Mouse (Mus musculus) lung, adult 18-20 months (tissue): ENCODE data around the gene Csf2rb2.

Experiments
- DNase-seq, 2 experiments: peaks; one replicate each; pipeline ENCODE4 v3.0.0; 2022; ENCODE audit warnings: mixed read lengths in 2 of 2

Csf2rb2 gene

DNA sequence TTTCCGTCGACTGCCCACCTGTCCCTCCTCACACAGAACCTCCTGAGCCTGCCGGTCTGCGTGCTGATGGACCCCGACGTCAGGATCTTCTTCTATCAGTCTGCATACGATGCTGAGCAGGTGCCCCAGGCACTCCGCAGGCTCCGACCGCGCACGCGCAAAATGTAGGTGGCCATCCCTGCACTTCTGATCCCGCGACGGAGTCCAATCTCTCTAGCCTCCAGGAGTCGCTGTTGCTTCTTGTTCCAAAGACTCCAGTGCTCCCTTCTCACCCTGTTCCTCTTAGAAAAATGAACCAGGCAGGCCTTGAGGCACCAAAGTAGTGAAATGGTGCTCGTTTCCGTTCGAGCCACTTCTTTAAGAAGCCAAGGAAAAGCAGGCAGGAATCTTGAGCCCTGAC is 50.8 kb downstream of the Csf2rb2 start:
- DNase-seq, result no peak

DNA sequence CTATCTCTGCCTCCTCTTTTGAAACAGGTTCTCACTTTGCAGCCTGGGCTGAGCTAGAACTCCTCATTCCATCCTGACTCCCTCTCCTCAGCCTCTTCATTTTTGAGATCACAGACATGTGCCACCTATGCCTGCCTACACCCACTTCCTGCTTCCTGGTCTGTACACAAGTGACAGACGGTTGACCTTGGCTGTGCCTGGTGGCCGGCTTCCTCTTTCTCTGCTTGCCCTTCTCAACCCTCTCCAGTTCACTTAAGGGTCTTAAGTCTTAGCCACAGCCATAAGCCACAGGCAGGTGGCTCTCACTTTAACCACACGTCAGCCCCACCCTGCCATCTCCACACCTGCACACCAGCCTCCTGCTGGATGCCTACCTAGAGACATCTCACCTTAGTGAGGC is 57.1 kb downstream of the Csf2rb2 start:
- DNase-seq, result peak; percentile 42 to 50

DNA sequence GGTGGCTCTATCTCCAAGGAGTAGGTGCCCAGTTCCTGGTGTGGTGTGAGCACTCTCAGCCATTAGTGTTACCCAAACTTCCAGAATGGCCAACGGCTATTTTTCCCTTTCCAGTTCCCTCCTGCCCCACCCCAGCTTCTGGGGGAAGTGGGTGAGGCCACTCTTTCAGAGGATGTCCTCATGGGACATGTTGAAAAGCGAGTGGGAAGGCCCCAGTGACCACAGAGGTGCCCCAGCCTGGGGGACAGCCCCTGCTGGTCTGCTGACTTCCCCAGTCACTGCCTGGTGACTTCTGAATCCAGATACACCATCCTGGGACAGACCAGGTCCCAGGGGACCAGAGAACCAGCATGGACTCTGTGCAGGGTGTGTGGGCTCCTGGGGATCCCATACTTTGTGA is 57.9 kb downstream of the Csf2rb2 start:
- DNase-seq, result peak; percentile 51 to 60

DNA sequence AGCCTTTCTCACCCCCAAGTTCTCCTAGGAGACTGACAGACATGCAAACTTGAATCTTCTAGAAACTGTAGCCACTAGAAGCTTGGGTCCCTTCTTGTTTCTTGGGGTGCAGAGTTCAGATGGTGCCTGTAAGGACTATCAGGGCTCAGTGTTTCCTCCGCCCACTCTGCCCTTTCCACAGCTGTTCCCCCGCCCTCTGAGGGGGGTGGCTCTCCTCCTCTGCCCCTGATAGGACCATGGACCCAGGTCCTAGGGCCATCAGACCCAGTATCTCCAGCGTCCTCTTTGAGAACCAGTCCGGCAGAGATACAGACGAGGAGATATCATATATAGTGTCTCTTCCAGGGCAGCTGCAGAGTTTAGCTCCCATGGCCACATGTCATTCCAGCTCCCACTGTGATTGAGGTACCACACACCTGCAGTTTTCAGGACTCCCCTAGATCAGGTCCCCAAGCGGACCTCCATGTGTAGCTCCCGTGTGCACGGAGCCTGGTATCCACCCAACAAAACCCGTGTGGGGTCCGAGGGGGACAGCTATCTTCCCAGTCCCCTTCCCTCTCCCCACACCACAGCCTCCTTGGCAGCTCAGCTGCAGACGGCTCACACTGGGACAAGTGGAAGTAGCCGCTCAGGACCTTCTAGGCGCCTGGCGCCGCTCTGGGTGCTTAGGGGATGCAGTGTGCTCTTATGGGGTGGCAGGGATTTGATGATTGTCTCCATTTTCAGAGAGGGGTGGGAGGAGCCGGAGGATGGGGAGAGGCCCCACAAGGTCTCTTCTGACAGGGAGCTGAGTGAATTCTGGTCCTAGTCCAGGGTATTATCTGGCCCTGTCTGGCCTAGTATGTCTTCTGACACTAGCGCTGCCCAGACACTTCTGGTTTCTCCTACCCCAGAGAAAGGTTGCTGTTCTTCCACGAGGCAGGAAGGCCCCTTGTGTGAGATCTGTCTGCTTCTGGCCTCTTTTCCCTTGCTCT is 59.1 kb downstream of the Csf2rb2 start:
- DNase-seq, result peak in 1 of 2 experiments; percentile 24

DNA sequence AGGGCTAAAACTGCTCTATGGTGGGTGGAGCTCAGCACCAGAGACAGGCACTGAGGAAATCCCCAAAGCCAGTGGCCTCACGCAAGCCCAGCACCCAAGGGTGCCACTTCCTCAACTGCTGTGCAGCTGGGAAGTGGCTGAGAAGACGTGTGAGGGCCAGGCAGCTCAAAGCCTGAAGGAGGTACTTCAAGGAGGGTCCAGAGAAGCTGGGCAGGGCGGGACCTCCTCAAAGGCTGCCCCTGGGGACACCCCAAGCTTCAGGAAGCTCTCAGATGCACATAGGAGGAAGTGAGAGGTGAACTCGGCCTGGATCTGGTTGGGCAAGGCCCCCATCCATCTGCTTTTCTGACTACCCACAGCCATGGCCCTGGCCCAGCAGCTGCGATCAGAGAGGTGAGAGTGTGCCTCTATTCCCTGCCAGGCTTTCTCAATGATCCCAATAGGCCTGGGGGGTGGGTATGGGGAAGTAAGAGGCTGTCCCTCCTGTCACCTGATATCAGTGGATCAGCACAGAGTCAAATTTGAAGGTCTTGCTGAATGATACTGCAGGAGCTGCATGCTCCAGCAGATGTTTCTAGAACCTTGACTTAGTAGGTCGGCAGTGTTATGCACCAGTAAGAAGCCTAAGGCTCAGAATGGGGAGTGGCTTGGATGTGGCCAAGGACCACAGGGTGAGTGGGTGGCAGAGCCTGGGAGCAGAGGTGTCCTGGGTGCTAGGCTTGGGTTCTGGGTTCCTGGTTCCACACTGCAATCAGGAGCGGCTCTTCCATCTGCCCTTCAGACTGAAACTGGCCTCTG is 60.6 kb downstream of the Csf2rb2 start, which contains the start of gene Ncf4:
Gene Ncf4 (plus strand): TSS at position 107 of the 798 bp plus-strand sequence.
- peak; percentile 59 to 74 for DNase-seq

DNA sequence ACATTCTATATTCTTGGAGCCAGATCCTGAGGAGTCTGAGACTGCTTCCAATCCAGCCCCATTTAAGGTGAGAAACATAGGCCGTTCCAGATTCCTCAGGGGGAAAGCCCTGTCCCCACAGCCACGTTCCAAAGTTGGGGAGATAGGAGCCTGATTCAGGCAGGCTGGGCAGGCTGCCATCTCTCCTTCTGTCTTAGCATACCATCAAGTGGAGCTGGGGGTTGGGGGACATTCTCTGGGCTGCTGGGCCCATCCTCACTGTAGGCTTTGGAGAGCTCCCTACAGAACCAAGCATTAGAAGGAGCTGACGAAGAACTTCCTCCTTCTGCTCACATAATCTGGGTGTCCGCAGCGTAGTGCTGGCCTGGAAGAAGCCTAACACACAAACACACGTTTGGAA is 61.7 kb downstream of the Csf2rb2 start:
- no peak for DNase-seq

DNA sequence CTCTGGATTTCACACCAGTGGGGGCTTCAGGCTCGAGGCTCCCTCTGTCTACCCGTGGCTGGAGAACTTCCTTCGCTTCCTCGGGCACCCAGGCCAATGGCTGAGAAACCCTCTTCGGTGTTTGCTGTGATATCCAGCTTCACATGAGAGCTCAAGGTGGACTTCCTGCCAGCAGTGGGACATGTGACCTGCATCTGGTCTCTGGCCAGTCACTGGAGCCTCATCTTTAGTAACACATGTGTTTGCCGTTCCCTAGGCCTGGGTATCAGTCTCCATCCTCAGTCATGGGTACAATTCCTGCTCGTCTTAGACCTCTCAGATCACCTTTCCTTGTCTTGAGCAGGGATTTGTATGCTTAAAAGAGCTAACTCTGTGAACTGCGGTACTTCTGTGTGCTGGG is 62.5 kb downstream of the Csf2rb2 start:
- DNase-seq, result no peak

DNA sequence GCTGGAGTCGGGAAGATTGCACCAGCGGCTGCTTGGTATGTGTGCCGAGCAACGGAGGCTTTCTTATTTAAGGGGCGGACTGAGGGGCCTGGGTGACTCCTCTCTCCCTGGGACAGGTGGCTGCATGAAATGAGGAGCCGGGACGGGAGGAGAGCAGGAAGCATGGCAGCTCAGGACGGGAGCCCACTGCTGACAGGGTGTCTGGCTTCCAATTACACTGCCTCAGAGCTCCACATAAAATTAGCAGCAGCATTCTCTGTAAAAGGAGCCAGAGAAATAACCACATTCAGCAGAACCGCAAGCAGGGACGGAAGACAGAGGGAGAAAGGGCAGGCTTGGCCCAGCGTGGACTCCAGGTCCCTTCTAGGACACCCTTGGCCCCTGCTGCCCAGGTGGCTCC is 64.2 kb downstream of the Csf2rb2 start:
- DNase-seq, result no peak

DNA sequence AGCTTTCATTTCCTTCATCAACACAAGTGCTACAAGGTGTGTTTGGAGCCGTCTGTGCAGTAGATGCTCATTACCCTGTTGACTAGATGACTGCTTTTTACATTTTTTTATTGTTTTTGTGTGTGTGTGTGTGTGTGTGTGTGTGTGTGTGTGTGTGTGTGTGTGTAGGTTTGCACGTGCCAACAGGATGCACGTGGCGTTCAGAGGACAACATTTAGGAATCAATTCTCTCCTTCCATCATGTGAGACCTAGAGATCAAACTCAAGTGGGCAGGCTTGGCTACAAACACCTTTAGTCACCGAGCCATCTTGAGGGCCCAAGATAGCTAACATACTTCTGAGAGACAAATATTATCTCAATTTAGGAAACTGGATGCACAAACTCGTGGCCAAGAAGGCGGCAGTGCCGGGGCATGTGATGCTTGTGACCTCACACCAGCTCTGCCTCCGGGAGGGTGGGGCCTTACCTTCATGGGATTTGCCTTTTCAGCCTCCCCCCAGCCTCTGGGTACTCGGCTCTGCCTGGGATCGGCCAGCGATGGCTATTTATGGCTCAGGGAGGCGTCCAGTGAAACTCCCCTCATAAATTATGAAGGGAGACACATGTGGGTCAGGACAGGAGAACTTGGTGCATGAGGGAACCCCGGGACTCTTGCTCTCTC is 65.4 kb downstream of the Csf2rb2 start:
- DNase-seq, result no peak

DNA sequence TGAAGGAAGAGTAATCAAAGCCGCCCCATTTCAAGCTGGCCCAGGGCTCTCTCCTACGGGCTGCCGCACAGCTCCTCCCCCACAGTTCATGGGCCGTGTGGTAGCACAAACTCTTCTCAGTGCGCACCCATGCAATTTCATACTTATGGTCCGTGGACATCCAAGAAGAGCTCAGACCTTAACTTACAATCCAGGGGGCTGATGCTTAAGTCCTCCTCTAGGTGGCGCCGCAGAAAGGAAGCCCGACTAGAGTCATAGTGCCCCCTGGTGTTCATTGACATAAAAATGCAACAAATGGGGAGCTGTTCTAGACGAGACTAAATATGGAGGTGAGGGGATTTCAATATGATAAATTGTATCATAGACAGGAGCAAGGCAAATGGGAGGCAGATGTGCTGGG is 66.1 kb downstream of the Csf2rb2 start:
- peak in 1 of 2 experiments; percentile 49 for DNase-seq

DNA sequence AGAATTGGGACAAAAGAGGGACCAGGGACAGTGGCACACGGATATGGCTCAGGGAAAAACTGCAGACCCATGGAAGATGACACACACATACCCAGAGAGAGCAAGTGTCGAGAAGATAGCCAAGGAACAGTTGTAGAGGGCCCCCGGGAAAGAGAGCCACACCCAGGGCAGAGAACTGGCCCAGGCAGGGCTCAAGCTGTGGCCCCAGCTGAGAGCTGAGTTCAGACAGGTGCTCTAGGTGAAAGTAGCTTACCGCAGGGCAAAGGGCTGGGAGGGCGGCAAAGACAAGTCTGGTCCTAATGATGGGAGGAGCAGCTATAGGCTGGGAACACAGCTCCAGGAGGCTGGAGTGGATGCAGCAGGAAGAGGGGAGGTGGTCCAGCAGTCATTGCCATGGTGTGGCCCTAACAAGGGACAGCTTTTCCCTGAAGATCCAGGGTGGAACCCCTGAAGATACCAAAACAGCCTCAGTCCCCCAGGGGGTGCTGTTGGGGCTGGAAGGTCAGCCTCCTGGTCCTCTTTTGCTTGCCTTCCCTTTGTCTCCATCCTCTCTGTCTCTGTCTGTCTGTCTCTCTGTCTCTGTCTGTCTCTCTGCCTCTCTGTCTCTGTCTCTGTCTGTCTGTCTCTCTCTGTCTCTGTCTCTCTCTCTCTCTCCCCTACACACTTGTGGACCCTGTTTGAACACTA is 70.6 kb downstream of the Csf2rb2 start:
- no peak for DNase-seq
